Mouse (Mus musculus) cerebellum, adult (tissue): Measurements from ENCODE around the gene Olfr766-ps1.
"Not testable (repeated sequence)": the region's sequence is repeated elsewhere in the genome, so short reads cannot be mapped to it uniquely, and the experiment has no call there.

ENCODE experiments used
- ATAC-seq: cut with Nextera tagmentation; 2 replicates; pipeline ENCODE4 v1.9.2; 2017; ENCODE audit warnings: mild to moderate bottlenecking, moderate library complexity, mixed read lengths; ENCODE audit not compliant: insufficient number of reproducible peaks, low FRiP score, low TSS enrichment

Gene Olfr766-ps1

DNA sequence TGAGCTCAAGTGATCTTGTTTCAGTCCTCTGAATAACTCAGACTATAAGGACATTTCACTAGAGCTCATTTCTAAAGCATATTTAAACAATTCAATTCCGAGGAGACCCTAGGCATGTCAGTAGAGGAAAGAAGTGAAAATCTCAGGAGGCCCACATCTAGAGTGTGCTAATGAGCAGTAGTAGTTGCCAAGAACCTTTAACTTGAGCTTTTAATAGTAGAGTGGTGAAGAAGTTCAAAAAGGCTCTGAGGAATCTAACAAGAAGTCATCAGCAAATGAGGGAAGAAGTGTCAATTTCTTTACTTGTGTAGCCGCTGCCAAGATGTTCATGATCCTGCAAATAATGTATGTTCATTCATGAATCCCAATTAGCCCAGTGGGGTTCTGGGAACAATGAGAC is at the start of gene Olfr766-ps1:
Gene Olfr766-ps1 (minus strand): TSS at position 101 of the 400 bp plus-strand sequence.
- no peak for ATAC-seq

DNA sequence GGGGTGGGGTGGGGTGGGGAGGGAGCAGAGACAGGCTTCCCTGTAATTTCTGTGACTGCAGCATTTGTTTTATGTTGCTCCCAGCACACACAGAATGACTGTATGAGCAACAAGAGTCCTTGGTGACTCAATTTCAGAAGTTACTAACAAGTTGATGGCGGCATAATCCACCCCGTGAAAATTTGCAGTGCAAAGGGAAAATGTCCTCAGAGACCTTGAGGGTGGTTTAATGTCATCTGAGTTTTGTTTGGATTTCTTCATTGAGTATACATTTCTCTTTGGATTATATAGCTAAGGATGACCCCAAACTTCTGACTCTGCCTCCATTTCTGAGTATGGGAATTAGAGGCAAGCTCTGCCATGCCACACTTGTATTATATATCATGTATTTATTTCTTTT is 49.0 kb upstream of the Olfr766-ps1 start, which contains the start of gene Olfr769:
Gene Olfr769 (minus strand): TSS at position 101 of the 400 bp plus-strand sequence.
- no peak for ATAC-seq

DNA sequence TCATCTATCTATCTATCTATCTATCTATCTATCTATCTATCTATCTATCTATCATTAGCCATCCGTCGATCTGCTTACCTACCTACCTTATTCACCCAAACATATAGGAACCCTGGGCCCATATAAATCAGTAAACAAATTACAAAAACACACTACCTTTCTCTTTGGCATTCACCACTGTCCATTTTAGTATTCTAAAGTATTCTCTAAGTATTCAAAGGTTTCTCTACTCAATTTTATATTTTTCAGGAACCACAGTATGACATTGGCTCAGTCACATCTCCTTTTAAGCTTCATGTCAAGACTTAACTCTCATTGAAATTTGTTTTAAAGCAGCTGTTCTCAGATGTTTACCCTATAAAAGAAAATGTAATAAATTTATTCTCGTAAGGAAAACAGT is 46.4 kb upstream of the Olfr766-ps1 start:
- no peak for ATAC-seq

DNA sequence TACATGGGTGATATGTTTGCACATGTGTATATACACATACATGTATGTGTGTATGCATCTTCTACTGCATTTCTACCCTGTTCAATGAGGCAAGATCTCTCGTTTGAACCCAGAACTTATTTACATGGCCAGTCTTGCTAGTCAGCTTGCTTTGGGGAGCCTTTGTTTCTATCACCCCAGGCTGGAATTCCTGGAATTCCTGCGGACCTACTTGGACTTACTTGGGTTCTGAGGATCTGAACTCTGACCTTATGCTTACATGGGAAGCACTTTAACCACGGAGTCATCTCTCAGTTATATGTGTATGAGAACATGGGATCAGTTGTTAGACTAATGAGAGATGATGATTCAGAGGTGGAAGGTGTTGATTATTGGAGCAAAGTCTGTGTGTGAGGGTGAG is 32.5 kb upstream of the Olfr766-ps1 start:
- ATAC-seq, result no peak

DNA sequence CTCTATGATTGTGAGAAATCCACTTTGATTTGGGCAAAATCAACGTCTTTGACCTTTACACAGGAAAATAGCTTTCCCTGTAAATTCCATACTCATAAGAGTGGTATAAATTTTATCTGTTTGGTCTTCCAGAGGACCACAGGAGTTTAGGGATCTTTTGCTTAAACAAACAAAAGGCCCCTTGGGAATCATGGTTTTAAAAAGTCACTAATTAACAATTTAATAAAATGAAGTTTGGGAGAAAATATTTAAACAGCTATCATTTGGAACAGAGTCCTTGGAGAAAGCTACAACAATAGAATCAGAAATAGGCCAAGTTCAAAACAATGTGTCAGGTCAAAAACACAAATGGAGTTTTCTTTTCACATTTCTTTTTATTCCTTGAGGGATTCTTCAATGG is 30.5 kb upstream of the Olfr766-ps1 start, which contains the start of gene Olfr768:
Gene Olfr768 (minus strand): TSS at position 101 of the 400 bp plus-strand sequence.
- ATAC-seq, result no peak

DNA sequence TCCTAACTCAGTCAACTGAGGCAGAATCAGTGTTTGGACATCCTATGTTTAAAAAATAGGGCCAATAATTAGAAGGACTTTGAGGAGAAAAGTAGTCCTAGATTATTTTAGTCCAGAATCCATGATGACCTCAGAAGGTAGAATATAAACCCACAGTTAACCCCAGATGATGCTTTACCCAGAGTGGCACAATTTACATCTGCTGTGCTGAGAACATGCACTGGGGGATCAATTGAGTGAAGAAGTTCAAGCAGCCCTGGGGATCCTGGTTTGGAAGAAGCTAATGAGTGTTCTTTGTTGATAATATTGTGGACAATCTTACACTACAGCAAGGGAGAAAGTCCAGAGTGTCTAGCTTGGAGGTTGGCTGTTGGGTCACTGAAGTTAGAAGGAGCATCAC is 14.0 kb upstream of the Olfr766-ps1 start, which contains the start of gene Olfr767:
Gene Olfr767 (minus strand): TSS at position 101 of the 400 bp plus-strand sequence.
- not testable (repeated sequence) for ATAC-seq

DNA sequence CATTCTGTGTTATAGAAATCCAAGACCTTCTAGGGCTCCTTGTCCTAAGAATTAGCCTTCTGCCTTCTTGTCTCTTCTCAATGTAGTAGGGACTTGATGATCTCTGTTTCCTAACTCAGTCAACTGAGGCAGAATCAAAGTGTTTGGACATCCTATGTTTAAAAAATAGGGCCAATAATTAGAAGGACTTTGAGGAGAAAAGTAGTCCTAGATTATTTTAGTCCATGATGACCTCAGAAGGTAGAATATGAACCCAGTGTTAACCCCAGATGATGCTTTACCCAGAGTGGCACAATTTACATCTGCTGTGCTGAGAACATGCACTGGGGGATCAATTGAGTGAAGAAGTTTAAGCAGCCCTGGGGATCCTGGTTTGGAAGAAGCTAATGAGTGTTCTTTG is 18.9 kb downstream of the Olfr766-ps1 start, which contains the start of gene Olfr765:
Gene Olfr765 (minus strand): TSS at position 101 of the 400 bp plus-strand sequence.
- ATAC-seq, result not testable (repeated sequence)

DNA sequence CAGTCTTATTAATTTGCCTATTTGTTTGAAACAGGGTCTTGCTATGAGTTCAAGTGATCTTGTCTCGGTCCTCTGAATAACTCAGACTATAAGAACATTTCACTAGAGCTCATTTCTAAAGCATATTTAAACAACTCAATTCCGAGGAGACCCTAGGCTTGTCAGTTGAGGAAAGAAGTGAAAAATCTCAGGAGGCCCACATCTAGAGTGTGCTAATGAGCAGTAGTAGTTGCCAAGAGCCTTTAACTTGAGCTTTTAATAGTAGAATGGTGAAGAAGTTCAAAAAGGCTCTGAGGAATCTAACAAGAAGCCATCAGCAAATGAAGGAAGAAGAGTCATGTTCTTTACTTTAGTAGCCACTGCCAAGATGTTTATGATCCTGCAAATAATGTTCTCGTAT is 29.0 kb downstream of the Olfr766-ps1 start, which contains the start of gene Olfr764-ps1:
Gene Olfr764-ps1 (minus strand): TSS at position 101 of the 400 bp plus-strand sequence.
- ATAC-seq, result no peak

DNA sequence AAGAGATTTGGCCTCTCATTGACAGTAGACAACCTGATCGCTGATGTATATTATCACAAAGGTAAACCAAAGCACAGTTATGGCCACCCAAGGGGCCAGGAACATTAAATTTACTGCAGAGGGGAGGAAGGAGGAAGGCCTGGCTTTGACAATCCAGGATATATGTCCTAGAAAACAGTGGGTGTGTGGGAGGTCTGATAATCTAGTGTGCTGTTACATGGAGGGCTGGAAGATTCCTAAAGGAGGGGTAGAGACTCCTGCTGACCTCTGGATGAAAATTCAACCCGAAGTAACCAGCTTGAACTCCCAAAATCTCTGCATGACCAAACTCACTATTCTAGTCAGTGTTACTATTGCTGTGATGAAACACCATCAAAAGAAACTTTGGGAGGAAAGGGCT is 40.4 kb downstream of the Olfr766-ps1 start:
- ATAC-seq, result no peak

DNA sequence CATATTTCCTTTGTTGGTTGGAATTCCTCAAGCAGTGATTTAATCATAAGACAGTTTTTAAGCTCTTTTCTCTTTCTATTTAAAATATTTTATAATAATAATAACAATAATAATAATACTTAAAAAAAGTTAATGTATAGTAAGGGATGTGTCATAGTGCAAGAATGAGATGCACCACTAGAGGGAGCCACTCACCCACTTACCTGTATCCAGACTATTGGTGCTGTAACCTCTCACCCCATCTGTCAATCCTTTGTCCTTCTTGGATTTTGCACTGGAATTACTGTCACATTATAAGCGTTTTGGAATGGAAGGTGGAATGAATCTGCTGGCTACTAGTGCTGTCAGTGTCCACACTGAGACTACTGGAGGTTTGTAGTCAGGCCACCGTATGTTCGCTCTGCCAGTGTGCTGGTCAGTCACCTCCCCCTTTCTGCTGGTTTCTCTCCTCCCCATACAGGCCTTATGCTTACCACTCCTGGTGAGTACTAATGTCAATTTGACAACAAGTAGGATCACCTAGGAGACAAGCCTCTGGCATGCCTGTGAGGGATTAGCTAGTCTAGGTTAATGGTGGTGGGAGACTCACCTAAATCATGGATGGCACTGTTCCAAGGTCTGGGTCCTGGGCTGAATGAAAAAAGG is 42.6 kb downstream of the Olfr766-ps1 start:
- ATAC-seq, result no peak

DNA sequence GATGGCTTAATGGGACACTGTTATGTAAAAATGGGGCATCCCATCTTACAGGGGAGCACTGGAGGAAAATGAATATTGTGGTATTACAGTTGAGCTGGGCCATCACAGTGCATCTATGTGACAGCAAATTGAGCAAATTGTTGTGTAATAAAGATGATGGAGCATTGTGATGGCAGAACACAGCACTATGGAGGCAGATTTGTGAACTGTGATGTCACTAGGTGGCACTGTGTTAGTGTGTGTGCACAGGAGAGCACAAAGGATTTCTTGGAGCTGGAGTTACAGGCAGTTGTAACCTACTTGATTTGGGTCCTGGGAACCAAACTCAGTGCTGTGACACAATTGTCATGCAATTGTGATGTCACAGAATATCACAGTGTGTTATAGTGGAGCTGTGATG is 45.5 kb downstream of the Olfr766-ps1 start:
- no peak for ATAC-seq

DNA sequence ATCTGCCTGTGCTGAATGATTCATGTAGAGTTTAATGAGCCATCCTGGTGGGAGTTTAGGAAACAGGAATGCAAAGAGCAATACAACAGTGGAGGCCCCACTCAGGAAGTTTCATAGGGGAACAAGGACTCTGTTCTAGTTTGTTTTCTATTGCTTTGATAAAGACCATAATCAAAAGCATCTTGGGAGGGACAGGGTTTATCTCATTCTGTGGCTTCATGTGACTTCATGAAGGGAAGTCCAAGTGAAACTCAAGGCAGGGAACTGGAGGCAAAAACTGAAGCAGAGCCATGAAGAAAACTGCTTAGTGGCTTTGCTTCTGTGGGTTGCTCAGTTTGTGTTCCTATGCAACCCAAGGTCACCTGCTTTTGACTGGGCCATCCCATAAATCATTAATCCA is 54.3 kb downstream of the Olfr766-ps1 start:
- no peak for ATAC-seq
